Mouse (Mus musculus): ENCODE results near the gene Arfgef2.

GRCm38 (mm10) chr2:166824998-166825397, 19.6 kb downstream of the Arfgef2 start:
- TF ChIP-seq POLR2A (IDR thresholded peaks at IDR 0.05; ENCODE audit: insufficient read length, low read depth), result no peak
- TF ChIP-seq TCF12 (IDR thresholded peaks at IDR 0.05; ENCODE audit: insufficient read depth, poor library complexity, severe bottlenecking), result no peak
- no peak for TF ChIP-seq MAX (IDR thresholded peaks at IDR 0.05; ENCODE audit: low read depth)
- no peak for TF ChIP-seq TCF3 (IDR thresholded peaks at IDR 0.05; ENCODE audit: insufficient read length, low read depth)
- TF ChIP-seq REST (IDR thresholded peaks at IDR 0.05; ENCODE audit: insufficient read depth, insufficient read length), result no peak
- no peak for TF ChIP-seq USF1 (IDR thresholded peaks at IDR 0.05; ENCODE audit: low read depth)
- TF ChIP-seq CEBPB (IDR thresholded peaks at IDR 0.05; ENCODE audit: insufficient read depth, poor library complexity, severe bottlenecking), result no peak
- TF ChIP-seq SRF (IDR thresholded peaks at IDR 0.05; ENCODE audit: control insufficient read depth, insufficient read length, low read depth), result no peak
- TF ChIP-seq MYOG (IDR thresholded peaks at IDR 0.05; ENCODE audit: control insufficient read depth in 1 of 3, insufficient read depth in 1 of 3, insufficient read length in 2 of 3, low read depth in 2 of 3), result no peak

Measured in myocyte (in vitro differentiated cells).